Comparison of ENCODE assay signal across 13 mouse cellular contexts in the genomic region with DNA sequence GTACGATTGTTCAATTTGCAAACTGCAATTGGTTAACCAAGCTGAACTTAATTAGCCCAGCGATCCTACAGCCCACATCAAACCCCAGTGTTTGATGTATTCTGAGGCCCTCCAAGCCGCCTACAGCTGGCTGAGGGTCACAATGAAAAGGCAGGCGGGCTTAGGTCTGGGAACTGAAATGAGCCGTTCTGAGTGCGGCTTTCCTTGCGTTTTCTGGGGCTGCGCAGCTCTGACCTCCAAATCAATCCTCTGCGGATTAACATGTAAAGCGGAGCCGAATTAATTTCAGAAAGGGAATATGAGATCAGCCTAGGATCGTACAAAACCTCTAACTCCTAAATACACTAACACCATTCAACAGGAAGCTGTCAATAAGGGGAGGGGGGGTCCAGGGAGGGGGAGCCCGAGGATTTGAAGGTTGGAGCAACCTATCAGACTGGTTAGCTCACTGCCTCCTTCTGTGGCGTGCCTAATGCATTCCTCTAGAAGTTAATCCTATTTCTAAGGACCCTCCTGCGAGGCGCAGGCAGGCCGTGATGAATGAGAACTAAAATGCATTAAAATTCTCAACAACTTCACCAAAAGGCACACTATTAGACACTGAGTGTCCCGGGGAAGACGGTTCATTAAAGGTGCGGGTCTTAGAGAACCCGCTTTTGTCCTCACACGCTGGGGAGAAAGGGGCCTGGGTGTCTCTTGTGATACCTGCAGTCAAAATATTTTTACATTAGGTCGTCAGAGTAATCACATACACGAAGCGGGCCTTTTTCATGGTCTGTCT.
DNase-seq lines count a peak whose midpoint lies in the region; ATAC-seq and TF ChIP-seq lines count a peak whose summit lies in the region.
"Had no signal": no experiment of that assay in that cellular context is flagged by ENCODE, and none has a peak within 500 bp of the region (broad histone marks: within the 10 kb centered on the region; RNA-seq: fewer than 3 reads in every experiment).

No protein-coding gene starts in this region.

- 24% methylated on average over 25 of the region's 25 CpGs for WGBS in heart, embryonic 11.5 days (ENCODE audit: insufficient replicate concordance)
- 63% methylated on average over 25 of the region's 25 CpGs for WGBS in heart, adult 2 months
- WGBS in forebrain, embryonic 12.5 days = 2% methylated on average over 25 of the region's 25 CpGs
- 18% methylated on average over 25 of the region's 25 CpGs for WGBS in limb, embryonic 11.5 days
- 14% methylated on average over 25 of the region's 25 CpGs for WGBS in neural tube, embryonic 13.5 days

- no peak overlapping the region for H3K27ac ChIP-seq in heart, embryonic 11.5 days (ENCODE audit: low read depth, low read length)
- H3K27ac ChIP-seq in heart, adult 2 months = no peak overlapping the region
- peak overlapping the region; percentile 22 for H3K27ac ChIP-seq in forebrain, embryonic 12.5 days
- no peak overlapping the region for H3K27ac ChIP-seq in limb, embryonic 11.5 days (replicated peaks; ENCODE audit: low read depth, low read length)
- no peak overlapping the region for H3K27ac ChIP-seq in neural tube, embryonic 13.5 days (replicated peaks)
- H3K27ac ChIP-seq: limb, embryonic 15.5 days had no signal

- TF ChIP-seq CTCF in heart, adult 2 months (IDR thresholded peaks at IDR 0.05) = no peak

- peak overlapping the region; percentile 22; the same call in 1 of the 2 replicates for H3K4me2 ChIP-seq in heart, embryonic 11.5 days
- peak overlapping the region; percentile 38 for H3K4me2 ChIP-seq in forebrain, embryonic 12.5 days
- peak overlapping the region; percentile 3; the same call in 1 of the 2 replicates for H3K4me2 ChIP-seq in limb, embryonic 11.5 days (ENCODE audit: low read depth, severe bottlenecking)
- peak overlapping the region; percentile 27 for H3K4me2 ChIP-seq in neural tube, embryonic 13.5 days
- H3K4me2 ChIP-seq: limb, embryonic 15.5 days had no signal

- no peak overlapping the region for H3K4me3 ChIP-seq in heart, embryonic 11.5 days (ENCODE audit: low read depth, low read length)
- H3K4me3 ChIP-seq in heart, adult 2 months = no peak overlapping the region
- no peak overlapping the region for H3K4me3 ChIP-seq in forebrain, embryonic 12.5 days (replicated peaks)
- H3K4me3 ChIP-seq in limb, embryonic 11.5 days (ENCODE audit: low read depth, low read length) = no peak overlapping the region
- no peak overlapping the region for H3K4me3 ChIP-seq in neural tube, embryonic 13.5 days
- H3K4me3 ChIP-seq: limb, embryonic 15.5 days had no signal

- no peak for ATAC-seq in heart, embryonic 11.5 days (replicated peaks; ENCODE audit: insufficient number of reproducible peaks, low FRiP score, low TSS enrichment)
- peak; percentile 83 for ATAC-seq in forebrain, embryonic 12.5 days (ENCODE audit: low FRiP score)
- ATAC-seq in limb, embryonic 11.5 days (ENCODE audit: insufficient number of reproducible peaks, low FRiP score, low TSS enrichment, low read depth) = 0 out of 2 replicates have a peak, but pooled peaks have one; percentile 61
- no peak; the same call in 1 of the 2 replicates for ATAC-seq in neural tube, embryonic 13.5 days (ENCODE audit: low read depth)

- H3K79me2 ChIP-seq in heart, adult 2 months (replicated peaks; ENCODE audit: control insufficient read depth, insufficient read depth, low read length) = no peaks in the 10 kb centered on the region

- DNase-seq in heart, adult 2 months = no peak
- peak; percentile 62 for DNase-seq in limb, embryonic 11.5 days (ENCODE audit: low spot score)
- DNase-seq in right cerebral cortex, postnatal 25 days = no peak
- DNase-seq in adrenal gland, postnatal 36 days = no peak
- no peak for DNase-seq in cerebellum, adult 11-12 months
- DNase-seq: adrenal gland, postnatal 14 days; cerebellum, postnatal 14 days; heart, postnatal 14 days; lung, postnatal 14 days had no signal

- no peak for TF ChIP-seq POLR2A in heart, adult 2 months (IDR thresholded peaks at IDR 0.05; ENCODE audit: insufficient read depth, low read depth, low read length)

- peaks cover 17% of the 10 kb centered on the region for H3K27me3 ChIP-seq in heart, embryonic 11.5 days (ENCODE audit: control insufficient read depth, insufficient read depth, low read length)
- no peaks in the 10 kb centered on the region for H3K27me3 ChIP-seq in heart, adult 2 months (ENCODE audit: control insufficient read depth, insufficient read depth, low read length)
- H3K27me3 ChIP-seq in forebrain, embryonic 12.5 days = peaks cover 84% of the 10 kb centered on the region
- peaks cover 19% of the 10 kb centered on the region for H3K27me3 ChIP-seq in limb, embryonic 11.5 days (ENCODE audit: control insufficient read depth, insufficient read depth, low read length)
- H3K27me3 ChIP-seq in neural tube, embryonic 13.5 days = peaks cover 68% of the 10 kb centered on the region

- no peaks in the 10 kb centered on the region for H3K9me3 ChIP-seq in heart, embryonic 11.5 days (replicated peaks; ENCODE audit: control insufficient read depth, low read length)
- no peaks in the 10 kb centered on the region for H3K9me3 ChIP-seq in forebrain, embryonic 12.5 days
- no peaks in the 10 kb centered on the region for H3K9me3 ChIP-seq in limb, embryonic 11.5 days (ENCODE audit: control insufficient read depth, low read length)
- no peaks in the 10 kb centered on the region for H3K9me3 ChIP-seq in neural tube, embryonic 13.5 days
- H3K9me3 ChIP-seq: limb, embryonic 15.5 days had no signal

- no peaks in the 10 kb centered on the region for H3K36me3 ChIP-seq in heart, embryonic 11.5 days (ENCODE audit: control insufficient read depth, insufficient read depth, low read length)
- no peaks in the 10 kb centered on the region for H3K36me3 ChIP-seq in heart, adult 2 months (ENCODE audit: control insufficient read depth, insufficient read depth, low read length)
- no peaks in the 10 kb centered on the region for H3K36me3 ChIP-seq in forebrain, embryonic 12.5 days (replicated peaks)
- no peaks in the 10 kb centered on the region for H3K36me3 ChIP-seq in limb, embryonic 11.5 days (ENCODE audit: control insufficient read depth, insufficient read depth, low read length)
- H3K36me3 ChIP-seq in neural tube, embryonic 13.5 days = no peaks in the 10 kb centered on the region
- H3K36me3 ChIP-seq: limb, embryonic 15.5 days had no signal

- H3K4me1 ChIP-seq in heart, embryonic 11.5 days (ENCODE audit: control insufficient read depth, insufficient read depth, low read length) = peaks cover 7% of the 10 kb centered on the region; the same call in 1 of the 2 replicates
- no peaks in the 10 kb centered on the region for H3K4me1 ChIP-seq in heart, adult 2 months (ENCODE audit: control insufficient read depth, insufficient read depth, low read length)
- peaks cover 47% of the 10 kb centered on the region for H3K4me1 ChIP-seq in forebrain, embryonic 12.5 days
- peaks cover 11% of the 10 kb centered on the region for H3K4me1 ChIP-seq in limb, embryonic 11.5 days (ENCODE audit: control insufficient read depth, insufficient read depth, low read length)
- H3K4me1 ChIP-seq in neural tube, embryonic 13.5 days (replicated peaks) = peaks cover 25% of the 10 kb centered on the region

- intact Hi-C loops in heart, adult 2 months (cut with DNase I) = no loop called here

- TF ChIP-seq EP300 in heart, adult 2 months (IDR thresholded peaks at IDR 0.05; ENCODE audit: insufficient read depth, low read depth, low read length) = no peak

- no peak overlapping the region for H3K9ac ChIP-seq in heart, embryonic 11.5 days (ENCODE audit: low read depth, low read length)
- H3K9ac ChIP-seq in heart, adult 2 months (ENCODE audit: low read depth, low read length) = no peak overlapping the region
- no peak overlapping the region for H3K9ac ChIP-seq in forebrain, embryonic 12.5 days
- no peak overlapping the region for H3K9ac ChIP-seq in limb, embryonic 11.5 days (ENCODE audit: low read length)
- 0 out of 2 replicates have a peak overlapping the region, but pooled peaks have one; percentile 13 for H3K9ac ChIP-seq in neural tube, embryonic 13.5 days
- H3K9ac ChIP-seq: limb, embryonic 15.5 days had no signal

Comparison
In these comparisons a context has a peak if more than half of its experiments do, and no peak if none do; other contexts are left out.
1. ATAC-seq: peak in forebrain, embryonic 12.5 days (single experiment) and limb, embryonic 11.5 days (single experiment); none in heart, embryonic 11.5 days (single experiment) and neural tube, embryonic 13.5 days (single experiment).
2. Peak in every context shown above with its lines, with median percentiles within 50 percentile points of each other: H3K4me2 ChIP-seq.